In the genomic region with DNA sequence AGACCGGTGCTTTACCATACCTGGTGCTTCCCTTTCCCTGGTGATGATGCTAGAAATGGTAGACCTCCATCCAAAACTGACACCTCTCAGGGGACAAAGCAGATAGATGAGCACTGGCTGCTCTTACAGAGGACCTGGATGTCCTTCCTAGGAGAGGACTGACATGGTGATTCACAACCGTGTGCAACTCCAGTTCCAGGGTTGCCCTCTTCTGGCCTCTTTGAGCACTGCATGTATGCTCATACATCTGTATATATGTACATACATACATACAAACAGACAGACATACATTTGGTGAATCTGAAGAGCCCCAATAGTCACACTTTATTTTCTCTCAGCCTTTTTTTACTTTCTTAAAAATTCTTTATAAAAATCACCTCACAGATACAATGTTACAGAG, we compare ENCODE assay signal across 10 mouse cellular contexts. TPM values are rescaled to one million over a fixed set of nuclear protein-coding genes. Genes with fewer than 3 reads are reported as not detected.
DNase-seq lines count a peak whose midpoint lies in the region; ATAC-seq and TF ChIP-seq lines count a peak whose summit lies in the region.
"Had no signal": no experiment of that assay in that cellular context is flagged by ENCODE, and none has a peak within 500 bp of the region (broad histone marks: within the 10 kb centered on the region; RNA-seq: fewer than 3 reads in every experiment).

No protein-coding gene starts in this region.

- H3K9me3 ChIP-seq in midbrain, postnatal 0 days (ENCODE audit: low read length): no peaks in the 10 kb centered on the region
- no peaks in the 10 kb centered on the region for H3K9me3 ChIP-seq in midbrain, embryonic 15.5 days
- H3K9me3 ChIP-seq in limb, embryonic 11.5 days (ENCODE audit: control insufficient read depth, low read length): no peaks in the 10 kb centered on the region
- H3K9me3 ChIP-seq: heart, embryonic 13.5 days; stomach, embryonic 15.5 days had no signal

- no peak overlapping the region for H3K4me2 ChIP-seq in midbrain, postnatal 0 days (ENCODE audit: low read depth, low read length, poor library complexity, severe bottlenecking)
- no peak overlapping the region for H3K4me2 ChIP-seq in midbrain, embryonic 15.5 days
- H3K4me2 ChIP-seq in limb, embryonic 11.5 days (ENCODE audit: low read depth, severe bottlenecking): no peak overlapping the region
- H3K4me2 ChIP-seq: heart, embryonic 13.5 days; stomach, embryonic 15.5 days had no signal

- no peaks in the 10 kb centered on the region for H3K4me1 ChIP-seq in midbrain, postnatal 0 days (ENCODE audit: insufficient read depth, low read length)
- H3K4me1 ChIP-seq in midbrain, embryonic 15.5 days: no peaks in the 10 kb centered on the region
- H3K4me1 ChIP-seq in limb, embryonic 11.5 days (ENCODE audit: control insufficient read depth, insufficient read depth, low read length): no peaks in the 10 kb centered on the region
- H3K4me1 ChIP-seq: stomach, embryonic 15.5 days had no signal

- intact Hi-C loops in gastrocnemius, adult 2 months (cut with DNase I): no loop called here

- no peak overlapping the region for H3K4me3 ChIP-seq in gastrocnemius, adult 2 months
- H3K4me3 ChIP-seq in midbrain, postnatal 0 days (ENCODE audit: low read depth, low read length): no peak overlapping the region
- no peak overlapping the region for H3K4me3 ChIP-seq in midbrain, embryonic 15.5 days
- H3K4me3 ChIP-seq in limb, embryonic 11.5 days (ENCODE audit: low read depth, low read length): no peak overlapping the region
- H3K4me3 ChIP-seq: heart, embryonic 13.5 days; stomach, embryonic 15.5 days had no signal

- DNase-seq in gastrocnemius, adult 2 months: peak; percentile 32
- DNase-seq in gastrocnemius, adult 8-10 months (ENCODE audit: low spot score in 2 of 2): no peak
- peak; percentile 60 for DNase-seq in midbrain, postnatal 0 days (ENCODE audit: low spot score)
- peak; percentile 36 for DNase-seq in cerebellum, adult 9-11 months
- DNase-seq in limb, embryonic 11.5 days (ENCODE audit: low spot score): peak; percentile 51
- DNase-seq in thymus, postnatal 14 days: peak; percentile 15

- H3K27me3 ChIP-seq in midbrain, postnatal 0 days (ENCODE audit: insufficient read depth, low read length): no peaks in the 10 kb centered on the region
- H3K27me3 ChIP-seq in midbrain, embryonic 15.5 days (replicated peaks): no peaks in the 10 kb centered on the region
- no peaks in the 10 kb centered on the region for H3K27me3 ChIP-seq in limb, embryonic 11.5 days (ENCODE audit: control insufficient read depth, insufficient read depth, low read length)
- H3K27me3 ChIP-seq: heart, embryonic 13.5 days; stomach, embryonic 15.5 days had no signal

- WGBS in midbrain, postnatal 0 days: 52% methylated on average over 2 of the region's 2 CpGs
- WGBS in midbrain, embryonic 15.5 days: 40% methylated on average over 2 of the region's 2 CpGs
- WGBS in limb, embryonic 11.5 days: 49% methylated on average over 2 of the region's 2 CpGs

- peak; percentile 66 for TF ChIP-seq CTCF in gastrocnemius, adult 2 months (IDR thresholded peaks at IDR 0.05)
- TF ChIP-seq CTCF in midbrain, postnatal 0 days (IDR thresholded peaks at IDR 0.05): peak; percentile 70

- no peak for ATAC-seq in midbrain, postnatal 0 days (ENCODE audit: low FRiP score)
- no peak for ATAC-seq in midbrain, embryonic 15.5 days (replicated peaks)
- no peak for ATAC-seq in limb, embryonic 11.5 days (ENCODE audit: insufficient number of reproducible peaks, low FRiP score, low TSS enrichment, low read depth)
- no peak; the same call in 1 of the 2 replicates for ATAC-seq in erythroid progenitor cell, adult 5-6 weeks (replicated peaks; ENCODE audit: low FRiP score, poor library complexity, severe bottlenecking)

- H3K9ac ChIP-seq in midbrain, postnatal 0 days (replicated peaks; ENCODE audit: low read length, poor library complexity, severe bottlenecking): no peak overlapping the region
- H3K9ac ChIP-seq in midbrain, embryonic 15.5 days: no peak overlapping the region
- H3K9ac ChIP-seq in limb, embryonic 11.5 days (ENCODE audit: low read length): no peak overlapping the region
- H3K9ac ChIP-seq: heart, embryonic 13.5 days; stomach, embryonic 15.5 days had no signal

- H3K36me3 ChIP-seq in midbrain, postnatal 0 days (ENCODE audit: insufficient read depth, low read length): no peaks in the 10 kb centered on the region
- no peaks in the 10 kb centered on the region for H3K36me3 ChIP-seq in midbrain, embryonic 15.5 days (replicated peaks)
- no peaks in the 10 kb centered on the region for H3K36me3 ChIP-seq in limb, embryonic 11.5 days (ENCODE audit: control insufficient read depth, insufficient read depth, low read length)
- H3K36me3 ChIP-seq: stomach, embryonic 15.5 days had no signal

- H3K27ac ChIP-seq in gastrocnemius, adult 2 months: peak overlapping the region; percentile 38; the same call in 1 of the 2 replicates
- no peak overlapping the region for H3K27ac ChIP-seq in midbrain, postnatal 0 days (ENCODE audit: low read depth, low read length)
- no peak overlapping the region for H3K27ac ChIP-seq in midbrain, embryonic 15.5 days
- H3K27ac ChIP-seq in limb, embryonic 11.5 days (replicated peaks; ENCODE audit: low read depth, low read length): no peak overlapping the region
- H3K27ac ChIP-seq: heart, embryonic 13.5 days; stomach, embryonic 15.5 days had no signal

RNA-seq across cellular contexts. Expression of a gene that starts 20.5 kb away (rescaled TPM):
- 10 to 100 TPM; 10.2 to 13.5 TPM for total RNA-seq in gastrocnemius, adult 2 months (2021)
- total RNA-seq in gastrocnemius, adult 8-10 months (2022): 1 to 10 TPM; 3.4 to 8.8 (median 7.0) TPM
- total RNA-seq in midbrain, postnatal 0 days (2014; rRNA removed): 0.71 and 1.5 TPM in 2 replicates
- polyA plus RNA-seq in midbrain, postnatal 0 days (2015; fragmentation: Nextera tagmentation; extraction: Ambion mirVana): 9.0 and 12.1 TPM in 2 replicates
- 5.3 and 6.0 TPM in 2 replicates for polyA plus RNA-seq in midbrain, embryonic 15.5 days (2015; fragmentation: Nextera tagmentation; extraction: Ambion mirVana)
- polyA plus RNA-seq in limb, embryonic 11.5 days (2014; fragmentation: Nextera tagmentation; extraction: Ambion mirVana): 0.17 TPM in 1 of 2 replicates, not detected in the other
- not detected in 2 replicates for total RNA-seq in erythroid progenitor cell, adult 5-6 weeks (2015; ENCODE audit: low replicate concordance)
- total RNA-seq in erythroid progenitor cell, adult 5-6 weeks (2017; ENCODE audit: low replicate concordance): not detected in 2 replicates

Comparison
In these comparisons a context has a peak if more than half of its experiments do, and no peak if none do; other contexts are left out.
1. DNase-seq: peak in gastrocnemius, adult 2 months (single experiment), midbrain, postnatal 0 days (single experiment), cerebellum, adult 9-11 months (single experiment), limb, embryonic 11.5 days (single experiment) and thymus, postnatal 14 days (single experiment); none in gastrocnemius, adult 8-10 months (0 of 2).